Mouse (Mus musculus) ES-E14 (cell line): ENCODE measurements around the gene Ppm1d.

ENCODE experiments used
- HCFC1 ChIP-seq: IDR thresholded peaks from 2 replicates; pipeline ENCODE4 v1.6.1; 2012; ENCODE audit warnings: low read length, inconsistent platforms, borderline replicate concordance; ENCODE audit not compliant: insufficient read depth
- ZNF384 ChIP-seq: IDR thresholded peaks from 2 replicates; pipeline ENCODE4 v1.6.1; 2012; ENCODE audit warnings: low read depth, low read length, inconsistent platforms

DNA sequence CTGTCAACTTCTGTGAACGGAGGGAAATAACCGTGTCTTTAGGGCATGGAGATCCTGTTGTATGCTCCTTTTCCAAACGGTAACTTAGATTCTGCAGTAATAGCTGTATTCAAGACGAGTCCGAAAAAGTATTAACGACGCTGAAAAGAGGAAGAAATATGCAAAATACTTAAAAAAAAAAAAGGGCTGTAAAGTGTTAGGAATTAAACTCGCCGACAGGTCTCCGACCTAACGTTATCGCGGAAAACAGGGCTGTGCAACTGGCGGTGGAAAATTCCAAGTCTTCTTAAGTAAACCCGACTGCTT, 684 bp upstream of the Ppm1d start:
- no peak for TF ChIP-seq HCFC1
- no peak for TF ChIP-seq ZNF384
